Mouse (Mus musculus) liver, postnatal 0 days (tissue): ENCODE results near the gene Atp5g1. TPM values are rescaled to one million over a fixed set of nuclear protein-coding genes. Genes with fewer than 3 reads are reported as not detected.
A peak's percentile ranks its signal among the peaks of the same experiment; 100 is the strongest.

ENCODE experiments used
- ATAC-seq: fragments of 200-750 bp; cut with Nextera tagmentation; 2 replicates; pipeline ENCODE4 v1.8.0; 2017; ENCODE audit warnings: mild to moderate bottlenecking, moderate library complexity
- DNase-seq: peaks from one replicate; pipeline ENCODE4 v3.0.0-alpha.2; 2016
- H3K27ac ChIP-seq: fragments of 300-500 bp; sonication (generic); 2 replicates; pipeline ENCODE4 v1.5.1; 2014; ENCODE audit warnings: antibody characterized with exemption, moderate library complexity, mild to moderate bottlenecking, low read depth
- H3K27me3 ChIP-seq: fragments of 300-500 bp; sonication (generic); 2 replicates; pipeline ENCODE4 v1.6.1; 2014; ENCODE audit warnings: low read length, control low read depth, mixed read lengths; ENCODE audit not compliant: insufficient read depth
- H3K36me3 ChIP-seq: fragments of 300-500 bp; sonication (generic); replicated peaks from 2 replicates; pipeline ENCODE4 v1.6.1; 2014; ENCODE audit warnings: mild to moderate bottlenecking, control low read depth, low read length, moderate library complexity, mixed read lengths; ENCODE audit not compliant: insufficient read depth
- H3K4me1 ChIP-seq: fragments of 300-500 bp; sonication (generic); 2 replicates; pipeline ENCODE4 v1.6.1; 2014; ENCODE audit warnings: antibody characterized with exemption, mild to moderate bottlenecking, control low read depth; ENCODE audit not compliant: insufficient read depth
- H3K4me2 ChIP-seq: fragments of 300-500 bp; sonication (generic); 2 replicates; pipeline ENCODE4 v1.6.1; 2014; ENCODE audit warnings: low read depth, mild to moderate bottlenecking, low read length, moderate library complexity, mixed read lengths
- H3K4me3 ChIP-seq: fragments of 300-500 bp; sonication (generic); 2 replicates; pipeline ENCODE4 v1.5.1; 2014; ENCODE audit warnings: low read depth, low read length
- H3K9ac ChIP-seq: fragments of 300-500 bp; sonication (generic); replicated peaks from 2 replicates; pipeline ENCODE4 v1.6.1; 2014; ENCODE audit warnings: mild to moderate bottlenecking, moderate library complexity
- H3K9me3 ChIP-seq: fragments of 300-500 bp; sonication (generic); 2 replicates; pipeline ENCODE4 v1.6.1; 2016; ENCODE audit warnings: mild to moderate bottlenecking, control low read depth, low read length, mixed read lengths
- CTCF ChIP-seq: sonication (generic); IDR thresholded peaks from 2 replicates; pipeline ENCODE4 v1.5.1; 2016; ENCODE audit warnings: antibody characterized with exemption, low read depth
- EP300 ChIP-seq: IDR thresholded peaks from 2 replicates; pipeline ENCODE4 v1.6.1; 2016; ENCODE audit warnings: antibody characterized with exemption, low read depth, mild to moderate bottlenecking
- WGBS: fragments of 180-500 bp; shearing (Covaris S2); extraction: QIAGEN DNeasy Blood & Tissue Kit; methylation state at CpG from one replicate; pipeline ENCODE4 v1.1.7; 2014; ENCODE audit not compliant: insufficient replicate concordance; 5-methylcytosine and 5-hydroxymethylcytosine counted together
- polyA plus RNA-seq: library from polyadenylated mRNA; unstranded; fragments of >200 nt; fragmentation: Nextera tagmentation; extraction: Ambion mirVana; gene quantifications from 2 replicates; pipeline ENCODE4 v1.2.1, GENCODE M21; 2015

The Atp5g1 gene
- polyA plus RNA-seq, 1 experiment from 2014 or later, result 849 TPM

GRCm38 (mm10) chr11:96034116-96034515, 41.4 kb downstream of the Atp5g1 start:
- ATAC-seq, result no peak
- Histone ChIP-seq H3K9me3 (no peaks in the 10 kb centered on the region), H3K9ac (peak overlapping the region; percentile 76), H3K4me3 (peak overlapping the region; percentile 80), H3K27me3 (no peaks in the 10 kb centered on the region), H3K27ac (peak overlapping the region; percentile 63), H3K4me2 (peak overlapping the region; percentile 67), H3K36me3 (peaks cover 11% of the 10 kb centered on the region), H3K4me1 (peaks cover 15% of the 10 kb centered on the region)
- no peak for DNase-seq
- TF ChIP-seq CTCF, result no peak
- no peak for TF ChIP-seq EP300
- WGBS, result 50% methylated on average over 8 of the region's 8 CpGs

- H3K9me3 ChIP-seq, result no peaks in the 10 kb centered on the region
- ATAC-seq (no peak), DNase-seq (no peak)
- H3K4me1 ChIP-seq, result peaks cover 15% of the 10 kb centered on the region
- TF ChIP-seq EP300, result no peak
- TF ChIP-seq CTCF, result peak; percentile 47
- no peaks in the 10 kb centered on the region for H3K27me3 ChIP-seq
- H3K36me3 ChIP-seq, result 0 out of 2 replicates have a peak, but pooled peaks cover 4% of the 10 kb centered on the region
- no peak overlapping the region for H3K9ac ChIP-seq
- no peak overlapping the region for H3K4me2 ChIP-seq
- no peak overlapping the region for H3K27ac ChIP-seq
- no peak overlapping the region for H3K4me3 ChIP-seq
- 93% methylated on average over 3 of the region's 3 CpGs for WGBS
Observed at GRCm38 (mm10) chr11:96033264-96033663, 42.2 kb downstream of the Atp5g1 start.

GRCm38 (mm10) chr11:96031701-96032100, 43.8 kb downstream of the Atp5g1 start:
- Histone ChIP-seq H3K27ac (no peak overlapping the region), H3K36me3 (no peaks in the 10 kb centered on the region), H3K4me3 (no peak overlapping the region), H3K9ac (no peak overlapping the region), H3K9me3 (no peaks in the 10 kb centered on the region), H3K4me1 (peaks cover 15% of the 10 kb centered on the region), H3K27me3 (no peaks in the 10 kb centered on the region), H3K4me2 (no peak overlapping the region)
- DNase-seq (no peak), ATAC-seq (no peak)
- TF ChIP-seq EP300 (no peak), CTCF (peak; percentile 45)
- WGBS, result 74% methylated on average over 2 of the region's 2 CpGs

GRCm38 (mm10) chr11:96030571-96030970, 44.9 kb downstream of the Atp5g1 start:
- 58% methylated on average over 3 of the region's 3 CpGs for WGBS
- no peak overlapping the region for H3K9ac ChIP-seq
- no peaks in the 10 kb centered on the region for H3K9me3 ChIP-seq
- no peak overlapping the region for H3K4me2 ChIP-seq
- H3K27me3 ChIP-seq, result no peaks in the 10 kb centered on the region
- H3K4me1 ChIP-seq, result peaks cover 13% of the 10 kb centered on the region
- TF ChIP-seq EP300, result no peak
- TF ChIP-seq CTCF, result no peak
- H3K27ac ChIP-seq, result no peak overlapping the region
- no peaks in the 10 kb centered on the region for H3K36me3 ChIP-seq
- ATAC-seq (no peak), DNase-seq (no peak)
- H3K4me3 ChIP-seq, result no peak overlapping the region

- WGBS, result 44% methylated on average over 5 of the region's 5 CpGs
- Histone ChIP-seq H3K9me3 (no peaks in the 10 kb centered on the region), H3K27ac (no peak overlapping the region), H3K9ac (no peak overlapping the region), H3K4me3 (no peak overlapping the region), H3K4me2 (no peak overlapping the region), H3K27me3 (no peaks in the 10 kb centered on the region), H3K4me1 (peaks cover 3% of the 10 kb centered on the region; the same call in 1 of the 2 replicates), H3K36me3 (no peaks in the 10 kb centered on the region)
- DNase-seq (no peak), ATAC-seq (no peak)
- TF ChIP-seq EP300, result no peak
- no peak for TF ChIP-seq CTCF
Observed at GRCm38 (mm10) chr11:96028130-96028529, 47.3 kb downstream of the Atp5g1 start.

- DNase-seq (no peak), ATAC-seq (no peak)
- Histone ChIP-seq H3K4me3 (no peak overlapping the region), H3K27me3 (no peaks in the 10 kb centered on the region), H3K4me1 (no peaks in the 10 kb centered on the region), H3K4me2 (no peak overlapping the region), H3K36me3 (no peaks in the 10 kb centered on the region), H3K27ac (no peak overlapping the region), H3K9ac (no peak overlapping the region), H3K9me3 (no peaks in the 10 kb centered on the region)
- 58% methylated on average over 4 of the region's 4 CpGs for WGBS
- TF ChIP-seq EP300 (no peak), CTCF (no peak)
Observed at GRCm38 (mm10) chr11:96020622-96021021, 54.8 kb downstream of the Atp5g1 start.

Other genes starting within 250 kb of the Atp5g1 start
- 30.2 and 32.2 TPM in 2 replicates for gene Gngt2, start 238.5 kb downstream of the Atp5g1 start, polyA plus RNA-seq
- 9.8 and 10.2 TPM in 2 replicates for gene Abi3, start 233.2 kb downstream of the Atp5g1 start, polyA plus RNA-seq
- gene B4galnt2, start 160.8 kb downstream of the Atp5g1 start, polyA plus RNA-seq, result 0.14 and 0.18 TPM in 2 replicates
- 1.6 and 2.8 TPM in 2 replicates for gene Igf2bp1, start 69.7 kb downstream of the Atp5g1 start, polyA plus RNA-seq
- gene Gip, start 51.1 kb downstream of the Atp5g1 start, polyA plus RNA-seq, result not detected in 2 replicates
- gene Snf8, start 40.8 kb downstream of the Atp5g1 start, polyA plus RNA-seq, result 46.9 and 47.5 TPM in 2 replicates
- 11.5 and 12.3 TPM in 2 replicates for gene Ube2z, start 10.3 kb downstream of the Atp5g1 start, polyA plus RNA-seq
- gene Calcoco2, start 36.3 kb upstream of the Atp5g1 start, polyA plus RNA-seq, result not detected in 2 replicates
- gene Ttll6, start 58.1 kb upstream of the Atp5g1 start, polyA plus RNA-seq, result not detected in 2 replicates
- gene Hoxb13, start 118.6 kb upstream of the Atp5g1 start, polyA plus RNA-seq, result not detected in 2 replicates
- not detected in 2 replicates for gene Hoxb9, start 195.8 kb upstream of the Atp5g1 start, polyA plus RNA-seq
- not detected in 2 replicates for gene Hoxb8, start 206.2 kb upstream of the Atp5g1 start, polyA plus RNA-seq
- 0.27 and 0.51 TPM in 2 replicates for gene Hoxb7, start 211.0 kb upstream of the Atp5g1 start, polyA plus RNA-seq
- gene Hoxb6, start 216.8 kb upstream of the Atp5g1 start, polyA plus RNA-seq, result not detected in 2 replicates
- 0.75 and 0.91 TPM in 2 replicates for gene Hoxb5, start 227.7 kb upstream of the Atp5g1 start, polyA plus RNA-seq
- 0.22 and 0.27 TPM in 2 replicates for gene Hoxb4, start 242.6 kb upstream of the Atp5g1 start, polyA plus RNA-seq
- gene Hoxb3, start 247.7 kb upstream of the Atp5g1 start, polyA plus RNA-seq, result 0.19 and 0.26 TPM in 2 replicates